Mouse (Mus musculus) adrenal gland, adult (tissue): ENCODE measurements around the gene Mmp7.
A peak's percentile ranks its signal among the peaks of the same experiment; 100 is the strongest.

Experiments used
- DNase-seq, 2 experiments: peaks; one replicate each; pipeline ENCODE4 v3.0.0; 2022 to 2023; ENCODE audit warnings: low spot score in 1 of 2; ENCODE audit not compliant: inconsistent age in 2 of 2

Gene Mmp7

GRCm38 (mm10) chr9:7691790-7692189, at the start of gene Mmp7:
Gene Mmp7, plus strand, starts transcription at chr9:7692090.
- no peak for DNase-seq

DNA sequence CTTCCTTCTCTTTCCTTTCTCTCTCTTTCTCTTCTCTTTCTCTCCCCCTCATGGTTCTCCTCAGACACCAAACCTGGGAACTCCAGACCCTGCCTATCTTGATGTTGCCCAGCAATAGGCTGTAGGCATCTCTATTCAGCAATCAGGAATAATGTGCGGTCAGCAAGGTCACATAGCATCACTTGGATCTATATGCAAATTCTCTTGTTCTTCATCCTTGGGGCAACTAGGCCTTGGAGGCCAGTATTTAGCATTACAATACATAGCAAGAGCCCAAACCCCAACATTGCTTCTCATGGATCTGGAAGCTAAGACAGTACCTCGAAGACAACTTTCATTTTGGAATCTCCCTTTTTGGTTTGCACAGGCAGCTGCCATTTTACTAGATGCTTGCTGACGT, 44.0 kb upstream of the Mmp7 start:
- DNase-seq: no peak

DNA sequence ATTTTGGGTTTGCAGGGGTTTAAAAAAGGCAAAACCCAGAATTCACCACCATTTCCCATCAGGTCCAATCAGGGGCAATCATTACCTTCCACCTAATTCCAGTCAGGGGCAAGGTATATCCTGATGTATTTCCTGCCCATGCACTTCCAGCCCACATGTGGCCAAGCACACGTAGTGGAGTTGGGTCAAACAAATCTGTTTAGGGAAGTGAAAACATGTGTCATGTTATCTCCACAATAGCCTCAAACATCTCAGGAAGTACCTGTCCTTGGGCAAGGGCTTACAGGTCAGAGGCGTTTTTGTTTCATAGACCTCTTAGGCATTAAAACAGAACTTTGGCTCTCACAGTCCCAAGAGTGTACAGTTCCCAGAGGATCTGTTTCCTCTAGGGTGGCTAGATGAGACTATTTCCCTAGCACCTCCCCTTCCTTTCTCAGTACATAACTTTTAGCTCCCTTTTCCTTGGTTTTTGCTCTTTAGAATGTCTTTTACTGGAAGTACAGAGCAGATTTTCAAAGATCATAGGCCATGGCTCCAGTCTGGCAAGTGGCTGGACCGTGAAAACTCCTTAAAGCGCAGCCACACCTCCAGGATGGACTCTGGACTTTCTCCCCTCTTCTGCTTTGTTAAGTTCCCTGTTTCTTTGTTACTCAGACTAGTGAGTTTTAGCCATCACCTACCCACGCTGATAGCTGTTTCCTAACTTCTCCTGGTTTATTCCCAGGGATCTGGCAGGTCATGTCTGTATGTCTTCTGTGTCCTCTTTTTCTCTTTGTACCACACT, 41.3 kb upstream of the Mmp7 start:
- no peak for DNase-seq

- no peak for DNase-seq
These were observed 39.4 kb upstream of the Mmp7 start for GRCm38 (mm10) chr9:7652351-7653085.

GRCm38 (mm10) chr9:7657946-7658345, 33.9 kb upstream of the Mmp7 start:
- DNase-seq: no peak

DNA sequence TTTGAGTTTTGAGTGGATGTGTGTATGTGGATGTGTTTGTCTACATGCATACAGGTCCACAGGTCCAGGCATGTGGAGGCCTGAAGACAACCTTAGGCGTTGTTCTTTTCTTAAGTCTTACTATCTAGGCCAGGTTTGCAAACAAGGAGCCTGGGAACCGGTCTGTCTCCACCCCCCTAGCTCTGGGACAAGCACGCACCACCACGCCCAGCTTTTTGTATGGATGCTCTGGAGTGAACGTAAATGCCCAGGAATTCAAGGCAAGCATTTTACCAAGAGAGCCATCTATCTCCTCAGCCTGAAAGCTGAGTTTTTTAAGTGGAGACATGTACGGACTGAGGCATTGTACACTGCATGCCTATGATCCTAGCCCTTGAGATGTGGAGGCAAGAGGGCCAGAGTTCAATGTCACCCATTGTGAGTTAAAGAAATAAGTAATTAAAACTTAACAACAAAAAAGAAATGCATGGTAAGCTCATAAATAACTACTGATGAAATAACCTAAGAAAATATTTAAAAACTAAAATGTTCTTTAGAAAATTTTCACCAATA, 32.3 kb upstream of the Mmp7 start:
- no peak for DNase-seq

DNA sequence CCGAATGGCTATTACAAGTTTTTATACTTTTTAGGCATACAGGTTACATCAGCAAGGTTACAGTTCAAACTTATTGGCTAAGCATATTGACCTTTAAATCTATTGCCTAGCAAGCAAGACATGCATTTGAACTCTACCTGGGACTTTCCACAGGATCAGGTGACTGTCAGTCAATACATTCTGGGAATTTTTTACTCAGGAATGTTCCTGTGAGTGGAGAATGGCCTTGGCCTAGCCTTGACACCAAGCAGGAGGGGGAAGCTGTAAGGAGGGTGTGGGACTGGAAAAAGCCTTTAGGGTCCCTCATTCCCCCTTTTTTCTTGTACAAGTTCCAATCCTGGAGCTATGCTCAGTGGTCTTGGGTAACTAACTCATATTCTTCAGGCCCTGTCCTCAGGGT, 30.5 kb upstream of the Mmp7 start:
- DNase-seq: no peak

DNA sequence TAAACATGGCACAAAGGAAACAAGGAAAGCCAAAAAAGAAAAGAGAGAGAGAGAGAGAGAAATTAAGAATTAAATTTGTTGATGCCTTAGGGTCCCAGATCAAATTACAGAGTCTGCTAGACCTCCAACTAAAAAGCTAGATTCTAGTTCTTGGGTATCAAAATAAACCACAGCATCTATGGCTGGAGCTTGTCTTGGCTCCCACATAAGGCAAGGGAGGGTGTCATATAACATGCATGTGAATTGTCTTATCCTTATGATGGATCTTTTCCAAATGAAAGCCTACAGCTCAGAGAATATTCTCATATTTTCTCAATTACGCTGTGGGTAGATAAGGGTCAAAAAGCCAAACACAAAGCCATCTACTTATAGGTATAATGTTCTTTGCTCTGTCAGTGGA, 22.2 kb upstream of the Mmp7 start:
- no peak for DNase-seq

DNA sequence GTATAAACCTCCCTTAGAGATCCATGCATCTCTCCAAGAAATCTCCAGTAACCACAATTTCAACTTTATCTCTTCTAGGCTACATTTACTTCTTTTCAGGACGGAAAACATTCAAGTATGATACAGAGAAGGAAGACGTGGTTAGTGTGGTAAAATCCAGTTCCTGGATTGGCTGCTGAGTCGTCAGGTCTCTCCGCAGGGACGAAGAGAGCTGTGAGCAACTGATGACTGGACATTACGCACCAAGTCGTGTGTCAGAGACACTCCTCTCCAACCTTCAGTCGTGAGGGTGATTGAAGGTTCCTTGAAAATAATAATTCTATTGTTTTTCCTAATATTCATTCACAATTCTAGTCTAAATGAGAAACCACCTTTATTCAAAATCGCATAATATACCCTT, 18.9 kb upstream of the Mmp7 start:
- no peak for DNase-seq

DNA sequence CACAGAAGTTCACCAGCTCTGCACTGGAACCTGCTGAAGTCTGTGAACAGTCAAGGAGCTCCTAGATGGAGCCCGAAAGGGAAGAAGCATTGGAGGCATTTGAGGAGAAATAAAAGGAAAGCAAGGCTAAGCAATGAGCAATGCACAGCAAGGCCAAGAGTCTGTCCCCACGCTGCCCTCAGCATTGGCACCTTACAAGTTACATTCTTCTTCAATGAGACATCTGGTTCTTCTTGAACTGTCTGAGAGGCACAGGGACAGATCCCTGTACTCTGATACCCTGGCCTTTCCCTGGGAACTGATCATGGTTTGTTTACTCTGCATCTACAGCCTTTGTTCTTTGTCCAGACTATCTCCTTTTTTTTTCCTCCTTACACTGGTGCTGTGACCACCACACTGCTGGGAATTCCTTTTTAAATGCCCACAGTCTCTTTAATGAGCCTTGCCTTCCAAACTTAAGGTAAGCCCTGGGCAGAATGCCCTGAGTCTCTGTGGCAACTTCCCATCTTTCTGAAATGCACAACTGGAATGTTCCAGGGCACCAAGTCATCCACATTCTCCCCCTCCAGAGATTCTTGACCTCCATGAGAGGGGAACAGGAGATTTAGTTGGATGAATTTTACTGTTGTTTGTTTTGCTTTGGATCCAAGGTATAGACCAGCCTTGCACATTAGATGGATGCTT, 13.6 kb upstream of the Mmp7 start:
- DNase-seq: peak; percentile 23 to 31

DNA sequence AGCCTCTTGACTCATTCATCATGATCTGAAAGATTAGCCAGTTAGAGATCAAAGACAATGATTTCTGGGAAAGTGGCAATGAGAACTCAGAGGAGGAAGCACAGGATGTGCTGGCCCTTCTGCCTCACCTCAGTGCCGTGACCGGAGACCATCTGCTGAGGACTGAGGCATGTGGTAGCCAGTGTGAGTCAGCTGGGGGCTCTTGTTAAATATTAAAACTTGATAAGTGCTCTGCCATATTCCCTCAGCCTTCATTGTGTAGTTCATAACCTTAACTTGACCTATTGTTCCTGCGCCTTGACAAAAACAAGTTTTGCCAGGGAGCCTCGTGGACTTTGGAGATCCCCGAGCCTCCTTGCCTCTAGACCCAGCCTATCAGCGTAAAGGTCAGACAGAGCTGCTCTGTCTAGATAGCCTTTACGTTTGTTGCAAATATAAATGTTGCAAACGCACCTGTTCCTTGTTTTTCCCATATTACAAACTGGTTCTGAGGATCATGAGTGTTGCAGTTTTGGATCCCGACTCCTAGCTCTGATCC, 9.7 kb upstream of the Mmp7 start:
- no peak for DNase-seq

GRCm38 (mm10) chr9:7686024-7686423, 5.9 kb upstream of the Mmp7 start:
- no peak for DNase-seq

GRCm38 (mm10) chr9:7689799-7690198, 2.1 kb upstream of the Mmp7 start:
- DNase-seq: no peak

DNA sequence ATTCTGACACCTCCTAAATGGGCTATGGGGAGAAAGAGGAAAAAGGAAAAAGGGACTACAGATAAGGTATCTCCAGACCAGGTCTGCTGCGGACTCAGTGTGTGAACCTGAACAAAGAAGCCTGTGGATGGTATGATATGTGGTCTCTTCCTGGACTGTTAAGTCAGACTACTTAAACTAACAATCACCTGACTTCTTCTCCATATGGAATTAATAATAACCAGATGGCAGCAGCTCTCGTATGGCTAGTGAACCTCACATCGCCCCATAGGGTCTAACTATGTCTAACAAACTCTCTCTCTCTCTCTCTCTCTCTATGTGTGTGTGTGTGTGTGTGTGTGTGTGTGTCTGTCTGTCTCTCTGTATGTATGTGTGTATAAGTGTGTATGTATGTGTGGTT, 2.1 kb downstream of the Mmp7 start:
- no peak for DNase-seq

- DNase-seq: no peak
These were observed 3.8 kb downstream of the Mmp7 start for GRCm38 (mm10) chr9:7695646-7696045.

DNA sequence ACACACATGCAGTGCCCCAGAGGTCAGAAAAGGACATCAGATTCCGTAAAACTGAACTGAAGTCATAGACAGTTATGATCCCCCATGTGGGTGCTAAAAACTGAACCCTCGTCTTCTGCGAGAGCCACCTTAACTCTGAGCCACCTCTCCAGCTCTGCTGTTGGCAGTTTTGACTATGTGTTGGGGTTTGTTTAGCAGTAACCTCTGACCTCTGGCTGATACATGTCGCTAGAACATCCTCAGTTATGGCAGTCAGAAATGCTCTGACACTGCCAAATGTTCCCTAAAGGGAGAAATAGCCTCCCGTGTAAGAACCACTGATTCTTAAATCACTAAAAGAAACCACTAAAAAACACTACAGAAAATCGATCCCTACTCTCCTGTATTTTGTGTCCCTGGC, 16.8 kb downstream of the Mmp7 start:
- DNase-seq: no peak

- DNase-seq: no peak
These were observed 19.3 kb downstream of the Mmp7 start for GRCm38 (mm10) chr9:7711196-7711595.

DNA sequence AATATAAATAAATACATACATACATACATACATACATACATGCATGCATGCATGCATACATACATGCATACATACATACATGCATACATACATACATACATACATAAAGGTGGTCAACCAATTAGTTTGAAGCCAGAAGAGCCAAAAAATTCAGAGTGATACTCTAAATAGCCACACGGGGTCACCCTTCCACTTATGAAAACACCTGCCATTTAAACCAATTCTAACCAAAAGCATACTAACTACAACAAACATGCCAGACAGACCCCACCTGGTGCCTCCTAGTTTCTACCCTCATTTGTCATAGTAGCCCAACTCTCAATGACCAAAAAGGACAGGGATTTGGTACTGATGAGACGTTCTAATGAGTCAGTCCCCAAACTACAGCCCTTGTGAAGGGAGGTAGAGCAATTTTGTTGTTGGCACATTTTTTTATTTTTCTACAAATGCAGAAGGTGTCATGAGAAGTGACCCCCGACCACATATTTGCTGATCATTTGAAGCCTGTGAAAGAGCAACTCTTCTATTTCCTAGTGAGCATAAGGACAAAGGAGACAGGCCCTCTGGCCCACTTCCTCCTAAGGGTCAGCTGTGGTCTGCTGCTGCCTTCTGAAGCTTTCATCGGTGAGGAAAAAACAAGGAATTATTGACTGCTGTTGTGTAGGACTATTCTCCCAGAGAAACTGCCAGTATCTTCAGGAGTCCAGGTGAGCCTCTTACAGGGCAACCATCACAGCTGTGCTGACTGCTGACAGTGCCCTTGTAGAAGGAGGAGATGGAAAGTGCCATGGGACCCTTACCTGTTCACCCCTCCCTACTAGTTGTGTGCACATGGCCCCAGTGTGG, 22.4 kb downstream of the Mmp7 start:
- peak; percentile 44 to 82 for DNase-seq

DNA sequence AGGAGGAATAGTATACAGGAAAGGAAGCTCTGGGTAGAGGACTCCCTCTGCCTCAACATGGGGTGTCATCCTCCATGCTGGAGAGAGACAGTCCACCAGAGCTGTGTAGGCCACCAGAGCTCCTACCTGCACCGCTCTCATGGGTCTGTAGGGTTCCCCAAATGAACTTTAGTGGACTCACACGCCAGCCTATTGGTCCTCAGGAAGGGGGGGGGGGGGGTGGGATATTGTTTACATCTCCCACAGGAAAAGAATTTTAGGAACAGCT, 23.0 kb downstream of the Mmp7 start:
- DNase-seq: no peak

DNA sequence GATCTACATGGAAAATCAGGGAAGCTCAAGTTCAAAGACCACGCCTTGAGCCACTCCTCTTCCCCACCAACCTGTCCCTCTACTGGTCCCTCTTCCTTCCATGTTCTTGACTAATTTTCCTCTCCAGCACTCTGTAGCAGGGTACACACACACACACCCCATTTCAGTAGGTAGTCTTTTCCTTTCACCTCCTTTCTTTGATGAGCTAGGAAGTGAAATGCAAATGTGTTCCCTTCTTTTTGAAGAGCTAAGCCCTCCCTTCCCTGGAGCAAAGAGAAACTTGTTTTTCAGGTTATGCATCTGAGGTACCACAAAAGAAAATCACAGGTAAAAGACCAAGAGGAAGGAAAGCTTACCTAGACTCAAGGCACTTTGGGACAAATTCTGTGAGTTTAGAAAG, 29.7 kb downstream of the Mmp7 start:
- no peak for DNase-seq

DNA sequence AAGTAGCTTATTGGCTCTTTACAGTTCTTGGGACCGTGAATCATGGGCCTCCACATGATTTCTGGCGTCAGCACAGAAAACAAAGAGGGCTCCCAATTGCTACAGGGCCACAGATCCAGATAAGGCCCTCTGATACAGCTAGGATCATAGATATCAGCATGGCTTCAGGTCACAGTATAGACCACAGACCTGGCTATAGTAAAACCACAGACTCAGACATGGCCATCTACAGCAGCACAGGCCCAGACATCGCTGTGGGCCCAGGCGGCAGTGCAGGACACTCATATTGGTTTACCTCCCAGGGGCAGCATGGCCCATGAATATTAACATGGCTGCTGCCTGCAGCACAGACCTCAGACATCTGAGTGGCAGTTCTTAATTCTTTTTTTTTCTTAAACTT, 37.1 kb downstream of the Mmp7 start:
- DNase-seq: no peak
